Mouse (Mus musculus): ENCODE data around the gene Nxpe3. TPM values are rescaled to one million over a fixed set of nuclear protein-coding genes. Genes with fewer than 3 reads are reported as not detected.

The Nxpe3 gene
- polyA plus RNA-seq (2015; fragmentation: Nextera tagmentation; extraction: Ambion mirVana) = 2.1 and 2.2 TPM in 2 replicates

DNA sequence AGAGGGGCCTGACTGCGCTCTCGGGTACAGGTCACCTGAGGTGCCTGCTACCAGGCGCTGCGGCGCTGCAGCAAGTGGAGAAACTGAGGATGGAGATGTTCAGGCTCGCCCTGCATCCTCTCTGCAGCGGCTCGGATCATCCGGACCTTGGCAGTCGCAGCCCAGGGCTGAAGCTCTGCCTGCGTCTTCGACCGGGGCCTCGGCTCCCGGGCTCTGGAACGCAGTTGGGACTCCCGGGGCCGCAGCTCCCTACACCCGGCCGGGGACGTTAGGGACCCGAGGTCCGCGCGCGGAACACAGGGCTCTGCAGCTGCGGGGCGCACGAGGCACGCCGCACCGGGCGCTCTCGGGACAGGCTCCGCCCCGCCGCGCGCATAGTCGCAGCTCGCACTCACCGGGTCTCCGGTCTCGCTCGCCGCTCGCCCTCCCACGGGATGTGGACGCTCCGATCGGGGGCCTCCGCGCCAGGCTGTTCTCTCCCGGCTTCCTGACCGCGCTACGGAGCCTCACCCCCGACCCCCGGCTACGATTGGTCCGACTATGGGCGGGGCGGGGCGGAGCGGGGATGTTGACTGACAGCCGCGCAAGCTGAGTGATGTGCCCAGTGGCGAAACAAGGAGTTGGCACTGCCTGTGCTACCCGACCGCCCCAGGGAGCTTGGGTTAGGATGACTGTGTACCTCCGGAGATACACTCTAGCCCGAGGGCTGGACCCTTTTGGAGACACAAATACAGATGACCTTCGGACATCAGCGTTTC is at the start of gene Nxpe3:
TSS of gene Nxpe3 (minus strand) at position 393 of the 758 bp plus-strand sequence.
- H3K27me3 ChIP-seq (ENCODE audit: insufficient read depth, low read length) = no peaks in the 10 kb centered on the region
- peak within 1 kb of the TSS; percentile 74 for H3K4me2 ChIP-seq (replicated peaks; ENCODE audit: low read depth, low read length)
- 0 out of 2 replicates have a peak, but pooled peaks cover under 1% of the 10 kb centered on the region for H3K36me3 ChIP-seq (ENCODE audit: insufficient read depth, low read length)
- WGBS = under 1% methylated on average over 73 of the region's 74 CpGs
- H3K27ac ChIP-seq (ENCODE audit: low read length) = peak within 1 kb of the TSS; percentile 77
- peaks cover 8% of the 10 kb centered on the region for H3K4me1 ChIP-seq (ENCODE audit: insufficient read depth, low read length)
- H3K9ac ChIP-seq (replicated peaks; ENCODE audit: low read length) = peak within 1 kb of the TSS; percentile 69
- no peaks in the 10 kb centered on the region for H3K9me3 ChIP-seq (ENCODE audit: low read length)
- peak; percentile 95 for ATAC-seq (ENCODE audit: low FRiP score, low TSS enrichment)
- H3K4me3 ChIP-seq (ENCODE audit: low read length) = peak within 1 kb of the TSS; percentile 70

DNA sequence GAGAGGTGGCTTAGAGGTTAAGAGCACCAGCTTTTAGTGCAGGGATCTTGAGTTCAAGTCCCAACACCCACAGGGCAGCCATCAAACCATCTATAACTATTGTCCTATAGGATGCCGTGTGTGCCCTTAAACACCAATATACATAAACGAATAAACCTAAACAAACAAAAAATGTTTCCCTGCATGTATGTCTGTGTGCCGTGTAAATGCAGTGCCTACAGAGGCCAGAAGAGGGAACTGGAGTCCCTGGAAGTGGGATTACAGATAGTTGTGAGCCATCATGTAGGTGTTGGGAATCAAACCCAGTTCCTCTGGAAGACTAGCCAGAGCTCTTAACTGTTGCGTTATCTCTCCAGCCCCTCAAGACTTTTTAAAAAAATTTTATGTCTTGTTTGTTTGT is 45.7 kb upstream of the Nxpe3 start:
- Histone ChIP-seq H3K27me3 (ENCODE audit: insufficient read depth, low read length) (no peaks in the 10 kb centered on the region), H3K9me3 (ENCODE audit: low read length) (no peaks in the 10 kb centered on the region), H3K27ac (ENCODE audit: low read length) (no peak overlapping the region), H3K36me3 (ENCODE audit: insufficient read depth, low read length) (no peaks in the 10 kb centered on the region), H3K4me3 (ENCODE audit: low read length) (no peak overlapping the region), H3K9ac (replicated peaks; ENCODE audit: low read length) (no peak overlapping the region), H3K4me2 (replicated peaks; ENCODE audit: low read depth, low read length) (no peak overlapping the region), H3K4me1 (ENCODE audit: insufficient read depth, low read length) (no peaks in the 10 kb centered on the region)
- no peak for ATAC-seq (ENCODE audit: low FRiP score, low TSS enrichment)
- WGBS = 97% methylated on average over 4 of the region's 4 CpGs

DNA sequence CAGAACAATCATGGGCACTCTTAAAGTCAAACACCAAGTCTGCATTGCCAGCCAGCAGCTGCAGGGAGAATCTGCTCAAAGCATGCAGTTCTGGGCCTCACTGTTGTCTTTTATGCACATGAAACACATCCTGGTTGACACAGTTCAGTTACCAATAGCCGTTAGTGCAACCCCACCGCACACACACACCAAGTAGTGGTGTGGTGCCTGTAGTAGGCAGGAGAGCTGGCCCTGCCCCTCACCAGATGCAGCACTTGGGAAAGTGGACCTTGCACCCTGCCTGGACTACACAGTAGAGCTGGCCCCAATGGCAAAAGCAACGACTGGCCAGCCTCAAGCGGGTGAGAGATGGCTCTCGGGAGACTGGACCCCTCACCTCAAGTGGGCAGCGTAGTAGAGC is 44.6 kb upstream of the Nxpe3 start:
- ATAC-seq (ENCODE audit: low FRiP score, low TSS enrichment) = peak; percentile 71
- no peaks in the 10 kb centered on the region for H3K27me3 ChIP-seq (ENCODE audit: insufficient read depth, low read length)

DNA sequence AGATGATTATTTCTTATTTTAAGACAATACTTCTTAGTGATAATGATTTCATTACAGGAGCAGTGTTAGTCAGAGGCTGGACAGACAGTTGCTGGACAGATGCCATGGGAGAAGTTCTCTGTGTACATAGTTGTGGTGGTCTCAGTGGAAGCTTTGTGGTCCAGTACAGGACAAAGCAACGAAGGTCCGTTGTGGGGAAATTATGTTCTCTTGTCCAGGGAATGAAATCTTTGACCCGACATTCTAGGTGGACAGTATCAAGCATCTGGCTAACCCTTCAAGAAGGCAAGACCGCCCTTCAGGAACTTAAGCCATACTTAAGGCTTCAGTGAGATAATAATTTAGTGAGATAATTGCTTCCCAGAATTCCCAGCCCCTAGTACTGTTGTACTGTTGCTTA is 43.7 kb upstream of the Nxpe3 start:
- Histone ChIP-seq H3K4me3 (ENCODE audit: low read length) (no peak overlapping the region), H3K27me3 (ENCODE audit: insufficient read depth, low read length) (no peaks in the 10 kb centered on the region), H3K9ac (replicated peaks; ENCODE audit: low read length) (no peak overlapping the region), H3K4me2 (replicated peaks; ENCODE audit: low read depth, low read length) (no peak overlapping the region), H3K36me3 (ENCODE audit: insufficient read depth, low read length) (no peaks in the 10 kb centered on the region), H3K27ac (ENCODE audit: low read length) (no peak overlapping the region), H3K9me3 (ENCODE audit: low read length) (no peaks in the 10 kb centered on the region), H3K4me1 (ENCODE audit: insufficient read depth, low read length) (no peaks in the 10 kb centered on the region)
- ATAC-seq (ENCODE audit: low FRiP score, low TSS enrichment) = no peak
- WGBS = 79% methylated on average over 4 of the region's 4 CpGs

More for the DNA sequence above, 44.6 kb upstream of the Nxpe3 start:
- no peaks in the 10 kb centered on the region for H3K36me3 ChIP-seq (ENCODE audit: insufficient read depth, low read length)
- no peaks in the 10 kb centered on the region for H3K4me1 ChIP-seq (ENCODE audit: insufficient read depth, low read length)
- 80% methylated on average over 6 of the region's 6 CpGs for WGBS
- no peaks in the 10 kb centered on the region for H3K9me3 ChIP-seq (ENCODE audit: low read length)
- H3K4me2 ChIP-seq (replicated peaks; ENCODE audit: low read depth, low read length) = no peak overlapping the region
- H3K4me3 ChIP-seq (ENCODE audit: low read length) = no peak overlapping the region
- no peak overlapping the region for H3K9ac ChIP-seq (replicated peaks; ENCODE audit: low read length)
- no peak overlapping the region for H3K27ac ChIP-seq (ENCODE audit: low read length)

DNA sequence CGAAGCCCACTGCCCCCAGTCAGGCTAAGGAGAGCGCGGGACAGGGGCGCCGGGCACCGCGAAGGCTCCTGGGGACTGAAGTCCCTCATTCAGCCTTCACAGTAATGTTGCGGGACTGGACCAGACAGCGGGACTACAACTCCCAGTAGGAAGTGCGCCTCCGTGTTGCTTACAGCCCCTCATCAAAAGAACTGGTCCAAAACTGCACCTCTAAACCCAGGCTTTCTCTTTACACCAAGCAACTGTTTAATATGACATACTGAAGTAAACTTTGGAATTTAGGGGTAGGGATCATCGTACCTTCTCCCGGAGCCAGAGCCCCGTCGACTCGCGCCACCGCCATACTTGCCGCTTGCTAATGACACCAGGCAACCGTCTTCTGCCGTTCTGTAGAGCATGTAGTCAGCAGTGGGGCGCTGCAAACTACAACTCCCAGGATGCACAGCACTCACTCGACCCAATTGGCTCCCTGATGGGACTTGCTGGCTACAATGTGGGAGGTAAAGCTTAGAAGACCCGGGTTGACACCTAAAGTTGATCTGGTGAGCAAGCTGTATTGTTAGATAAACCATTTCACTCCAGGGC is 39.5 kb upstream of the Nxpe3 start, which contains the start of gene Cep97:
TSS of gene Cep97 (minus strand) at position 403 of the 585 bp plus-strand sequence.
- Histone ChIP-seq H3K9me3 (ENCODE audit: low read length) (no peaks in the 10 kb centered on the region), H3K27ac (ENCODE audit: low read length) (peak within 1 kb of the TSS; percentile 41), H3K4me2 (replicated peaks; ENCODE audit: low read depth, low read length) (peak within 1 kb of the TSS; percentile 63), H3K36me3 (ENCODE audit: insufficient read depth, low read length) (no peaks in the 10 kb centered on the region), H3K9ac (replicated peaks; ENCODE audit: low read length) (peak within 1 kb of the TSS; percentile 85), H3K4me1 (ENCODE audit: insufficient read depth, low read length) (peaks cover 3% of the 10 kb centered on the region; the same call in 1 of the 2 replicates), H3K27me3 (ENCODE audit: insufficient read depth, low read length) (no peaks in the 10 kb centered on the region), H3K4me3 (ENCODE audit: low read length) (peak within 1 kb of the TSS; percentile 86)
- ATAC-seq (ENCODE audit: low FRiP score, low TSS enrichment) = peak; percentile 99
- under 1% methylated on average over 24 of the region's 24 CpGs for WGBS

DNA sequence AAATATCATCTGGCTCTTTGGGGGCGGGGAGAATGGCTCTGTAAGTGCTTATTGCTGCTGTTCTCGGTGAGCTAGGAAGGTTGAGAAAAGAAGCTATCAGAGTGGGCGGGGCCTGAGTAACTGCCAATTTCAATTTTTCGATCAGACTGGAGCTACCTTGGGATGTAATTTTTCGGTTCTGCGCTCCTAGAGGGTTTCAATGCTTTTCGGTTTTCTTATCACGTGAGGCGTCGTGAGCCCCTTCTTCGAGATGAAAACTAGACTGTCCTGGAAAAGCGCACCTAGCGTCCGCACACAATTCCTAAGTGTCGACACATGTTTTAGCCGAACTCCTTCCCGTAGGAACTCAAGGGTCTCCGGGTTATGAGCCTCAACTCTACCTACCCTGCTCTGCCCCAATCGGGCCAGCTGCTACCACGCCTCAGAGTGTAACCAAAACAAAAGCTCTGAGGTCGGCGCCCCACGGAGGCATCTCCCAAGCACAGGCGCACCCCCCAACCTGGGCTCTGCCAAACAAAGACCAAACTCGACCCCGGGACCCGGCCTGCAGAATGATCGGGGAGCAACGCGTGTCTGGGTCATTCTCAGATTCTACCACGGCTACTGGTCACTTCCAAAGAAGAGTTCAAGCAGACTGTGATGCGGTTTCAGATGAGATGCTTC is 38.7 kb upstream of the Nxpe3 start:
- 2% methylated on average over 32 of the region's 32 CpGs for WGBS
- Histone ChIP-seq H3K27ac (ENCODE audit: low read length) (peak overlapping the region; percentile 41), H3K4me3 (ENCODE audit: low read length) (peak overlapping the region; percentile 86), H3K9ac (replicated peaks; ENCODE audit: low read length) (peak overlapping the region; percentile 85), H3K4me2 (replicated peaks; ENCODE audit: low read depth, low read length) (peak overlapping the region; percentile 63), H3K4me1 (ENCODE audit: insufficient read depth, low read length) (peaks cover 3% of the 10 kb centered on the region; the same call in 1 of the 2 replicates), H3K27me3 (ENCODE audit: insufficient read depth, low read length) (no peaks in the 10 kb centered on the region), H3K9me3 (ENCODE audit: low read length) (no peaks in the 10 kb centered on the region), H3K36me3 (ENCODE audit: insufficient read depth, low read length) (peaks cover 6% of the 10 kb centered on the region; the same call in 1 of the 2 replicates)
- peak; percentile 49 for ATAC-seq (ENCODE audit: low FRiP score, low TSS enrichment)

DNA sequence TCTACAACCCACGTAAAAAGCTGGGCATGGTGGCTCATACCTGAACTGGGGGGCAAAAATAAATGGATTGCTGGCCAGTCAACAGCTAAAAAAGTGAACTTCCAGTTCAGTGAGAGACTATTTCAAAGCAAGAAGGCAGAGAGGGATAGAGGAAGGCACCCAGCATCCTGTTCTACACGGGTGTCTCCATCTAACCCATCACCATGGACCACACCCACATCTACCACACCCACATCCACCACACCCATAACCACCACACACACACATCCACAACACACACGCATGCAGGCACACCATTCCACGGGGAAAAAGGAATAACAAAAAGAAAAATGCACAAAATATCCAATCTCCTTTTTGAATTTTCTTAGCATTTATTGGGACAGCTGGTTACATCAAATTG is 28.9 kb upstream of the Nxpe3 start:
- no peak for ATAC-seq (ENCODE audit: low FRiP score, low TSS enrichment)
- Histone ChIP-seq H3K36me3 (ENCODE audit: insufficient read depth, low read length) (peaks cover 26% of the 10 kb centered on the region), H3K27me3 (ENCODE audit: insufficient read depth, low read length) (no peaks in the 10 kb centered on the region), H3K4me2 (replicated peaks; ENCODE audit: low read depth, low read length) (no peak overlapping the region), H3K4me1 (ENCODE audit: insufficient read depth, low read length) (no peaks in the 10 kb centered on the region), H3K4me3 (ENCODE audit: low read length) (no peak overlapping the region), H3K9me3 (ENCODE audit: low read length) (no peaks in the 10 kb centered on the region), H3K9ac (replicated peaks; ENCODE audit: low read length) (no peak overlapping the region), H3K27ac (ENCODE audit: low read length) (no peak overlapping the region)
- WGBS = 92% methylated on average over 4 of the region's 4 CpGs

DNA sequence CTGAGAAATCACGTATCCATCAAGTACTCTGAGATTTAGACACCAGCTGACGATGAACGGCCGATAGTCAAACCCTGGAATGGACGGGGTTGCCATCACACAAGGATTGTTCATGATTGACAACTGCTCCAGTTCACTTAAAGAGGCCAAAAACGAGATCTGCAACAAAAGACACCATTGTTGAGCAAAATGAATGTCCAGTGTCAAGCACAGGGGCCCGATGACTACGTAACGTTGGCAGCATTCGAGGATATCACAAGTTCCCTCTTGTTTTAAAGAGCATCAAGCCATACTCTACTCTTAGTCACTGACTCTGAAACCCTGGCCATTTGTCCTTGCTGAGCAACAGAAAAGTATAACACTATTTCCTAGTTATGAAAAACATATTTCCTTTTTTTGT is 27.0 kb upstream of the Nxpe3 start:
- no peak for ATAC-seq (ENCODE audit: low FRiP score, low TSS enrichment)
- H3K36me3 ChIP-seq (ENCODE audit: insufficient read depth, low read length) = peaks cover 23% of the 10 kb centered on the region
- no peaks in the 10 kb centered on the region for H3K27me3 ChIP-seq (ENCODE audit: insufficient read depth, low read length)
- H3K4me3 ChIP-seq (ENCODE audit: low read length) = no peak overlapping the region
- no peak overlapping the region for H3K4me2 ChIP-seq (replicated peaks; ENCODE audit: low read depth, low read length)
- H3K9ac ChIP-seq (replicated peaks; ENCODE audit: low read length) = no peak overlapping the region
- 92% methylated on average over 10 of the region's 10 CpGs for WGBS
- no peak overlapping the region for H3K27ac ChIP-seq (ENCODE audit: low read length)
- H3K4me1 ChIP-seq (ENCODE audit: insufficient read depth, low read length) = no peaks in the 10 kb centered on the region
- no peaks in the 10 kb centered on the region for H3K9me3 ChIP-seq (ENCODE audit: low read length)

DNA sequence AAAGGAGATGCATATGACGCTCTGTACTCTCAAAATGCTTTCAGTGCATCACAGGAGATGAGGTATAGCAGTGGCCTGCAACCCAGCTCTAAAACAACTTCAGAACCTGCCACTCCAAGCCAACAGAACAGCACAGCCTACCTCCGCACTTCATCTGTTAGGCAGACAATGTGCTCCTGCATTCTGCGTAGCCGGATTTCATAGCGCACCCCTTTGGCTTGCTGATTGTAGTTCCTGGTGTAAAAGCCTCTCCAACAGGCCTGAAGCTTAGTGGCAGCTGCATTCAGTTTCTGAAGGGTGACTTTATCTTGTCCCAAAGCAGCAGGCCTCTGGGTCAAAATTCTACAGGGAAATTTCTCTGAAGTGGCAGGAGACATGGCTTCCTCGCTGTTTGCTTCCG is 19.6 kb upstream of the Nxpe3 start:
- WGBS = 96% methylated on average over 7 of the region's 7 CpGs

More for the DNA sequence above, 19.6 kb upstream of the Nxpe3 start:
- Histone ChIP-seq H3K4me1 (ENCODE audit: insufficient read depth, low read length) (no peaks in the 10 kb centered on the region), H3K27me3 (ENCODE audit: insufficient read depth, low read length) (no peaks in the 10 kb centered on the region), H3K9me3 (ENCODE audit: low read length) (no peaks in the 10 kb centered on the region), H3K4me2 (replicated peaks; ENCODE audit: low read depth, low read length) (no peak overlapping the region), H3K36me3 (ENCODE audit: insufficient read depth, low read length) (peaks cover 21% of the 10 kb centered on the region), H3K27ac (ENCODE audit: low read length) (no peak overlapping the region), H3K9ac (replicated peaks; ENCODE audit: low read length) (no peak overlapping the region), H3K4me3 (ENCODE audit: low read length) (no peak overlapping the region)
- ATAC-seq (ENCODE audit: low FRiP score, low TSS enrichment) = no peak

All from kidney, embryonic 16.5 days (tissue).